Mouse (Mus musculus): ENCODE measurements at regions not wholly inside any gene's neighbourhood (a gene's known extent, or its start where the extent isn't known, plus 50 kb on each side); places are given as distances from the start of the nearest gene placed in this dataset.

- TF ChIP-seq POLR2A (IDR thresholded peaks at IDR 0.05; ENCODE audit: extremely low read depth, insufficient read depth, low read length) (no peak), CTCF (IDR thresholded peaks at IDR 0.05; ENCODE audit: extremely low read depth, insufficient read depth, low read length) (no peak)
Observed at GRCm38 (mm10) chr10:126513185-126513584, 388.0 kb downstream of the Atp23 start.
